ENCODE assay signal across 10 mouse cellular contexts in genomic region chr1:36797481-36797880, GRCm38 (mm10). TPM values are rescaled to one million over a fixed set of nuclear protein-coding genes. Genes with fewer than 3 reads are reported as not detected.
DNase-seq lines count a peak whose midpoint lies in the region; ATAC-seq and TF ChIP-seq lines count a peak whose summit lies in the region.
"Had no signal": no experiment of that assay in that cellular context is flagged by ENCODE, and none has a peak within 500 bp of the region (broad histone marks: within the 10 kb centered on the region; RNA-seq: fewer than 3 reads in every experiment).

No protein-coding gene starts in this region.

- no peak for TF ChIP-seq CTCF in spleen, adult 2 months (IDR thresholded peaks at IDR 0.05; ENCODE audit: extremely low read depth, insufficient read depth, insufficient read length, insufficient replicate concordance)

- no peaks in the 10 kb centered on the region for H3K9me3 ChIP-seq in hindbrain, embryonic 14.5 days (ENCODE audit: control insufficient read depth, low read length)
- H3K9me3 ChIP-seq in kidney, embryonic 14.5 days (ENCODE audit: control insufficient read depth, low read length), result no peaks in the 10 kb centered on the region
- H3K9me3 ChIP-seq in hindbrain, embryonic 10.5 days, result no peaks in the 10 kb centered on the region
- H3K9me3 ChIP-seq: limb, embryonic 12.5 days had no signal

- H3K9ac ChIP-seq in hindbrain, embryonic 14.5 days, result no peak overlapping the region
- H3K9ac ChIP-seq in kidney, embryonic 14.5 days (ENCODE audit: low read depth, low read length), result no peak overlapping the region
- H3K9ac ChIP-seq: limb, embryonic 12.5 days had no signal

- peak overlapping the region; percentile 32; the same call in 1 of the 2 replicates for H3K27ac ChIP-seq in spleen, adult 2 months (ENCODE audit: insufficient read depth, low read length)
- no peak overlapping the region for H3K27ac ChIP-seq in hindbrain, embryonic 14.5 days
- no peak overlapping the region for H3K27ac ChIP-seq in kidney, embryonic 14.5 days (ENCODE audit: low read depth, low read length)
- no peak overlapping the region for H3K27ac ChIP-seq in hindbrain, embryonic 10.5 days
- H3K27ac ChIP-seq: limb, embryonic 12.5 days had no signal

- TF ChIP-seq POLR2A in spleen, adult 2 months (IDR thresholded peaks at IDR 0.05; ENCODE audit: low read depth, low read length), result no peak

- H3K27me3 ChIP-seq in spleen, adult 2 months (ENCODE audit: control insufficient read depth, insufficient read depth, low read length), result no peaks in the 10 kb centered on the region
- H3K27me3 ChIP-seq in hindbrain, embryonic 14.5 days (ENCODE audit: control insufficient read depth, insufficient read depth, low read length), result no peaks in the 10 kb centered on the region
- H3K27me3 ChIP-seq in kidney, embryonic 14.5 days (ENCODE audit: control insufficient read depth, insufficient read depth, low read length), result no peaks in the 10 kb centered on the region
- H3K27me3 ChIP-seq in hindbrain, embryonic 10.5 days (ENCODE audit: insufficient read depth, poor library complexity, severe bottlenecking), result no peaks in the 10 kb centered on the region
- H3K27me3 ChIP-seq: limb, embryonic 12.5 days had no signal

- peaks cover 53% of the 10 kb centered on the region for H3K36me3 ChIP-seq in spleen, adult 2 months (ENCODE audit: control insufficient read depth, insufficient read depth, low read length)
- peaks cover 98% of the 10 kb centered on the region for H3K36me3 ChIP-seq in hindbrain, embryonic 14.5 days (replicated peaks; ENCODE audit: control insufficient read depth, insufficient read depth)
- H3K36me3 ChIP-seq in kidney, embryonic 14.5 days (ENCODE audit: control insufficient read depth, insufficient read depth, low read length), result peaks cover 90% of the 10 kb centered on the region
- H3K36me3 ChIP-seq in hindbrain, embryonic 10.5 days, result peaks cover 96% of the 10 kb centered on the region

- peaks cover 13% of the 10 kb centered on the region; the same call in 1 of the 2 replicates for H3K4me1 ChIP-seq in spleen, adult 2 months (ENCODE audit: control insufficient read depth, insufficient read depth, insufficient read length)
- H3K4me1 ChIP-seq in hindbrain, embryonic 14.5 days (replicated peaks; ENCODE audit: control insufficient read depth, insufficient read depth, low read length), result no peaks in the 10 kb centered on the region
- H3K4me1 ChIP-seq in kidney, embryonic 14.5 days (ENCODE audit: control insufficient read depth, insufficient read depth, low read length), result no peaks in the 10 kb centered on the region
- no peaks in the 10 kb centered on the region for H3K4me1 ChIP-seq in hindbrain, embryonic 10.5 days (replicated peaks)
- H3K4me1 ChIP-seq: limb, embryonic 12.5 days had no signal

- H3K4me3 ChIP-seq in spleen, adult 2 months (ENCODE audit: extremely low read depth, insufficient read depth, insufficient read length), result no peak overlapping the region
- no peak overlapping the region for H3K4me3 ChIP-seq in hindbrain, embryonic 14.5 days (replicated peaks; ENCODE audit: low read length)
- no peak overlapping the region for H3K4me3 ChIP-seq in kidney, embryonic 14.5 days (ENCODE audit: low read length)
- H3K4me3 ChIP-seq in hindbrain, embryonic 10.5 days, result no peak overlapping the region
- H3K4me3 ChIP-seq: limb, embryonic 12.5 days had no signal

- ATAC-seq in hindbrain, embryonic 14.5 days (ENCODE audit: low FRiP score), result no peak
- ATAC-seq in kidney, embryonic 14.5 days (ENCODE audit: low FRiP score, low TSS enrichment), result no peak

- no peak overlapping the region for H3K4me2 ChIP-seq in hindbrain, embryonic 14.5 days (replicated peaks)
- no peak overlapping the region for H3K4me2 ChIP-seq in kidney, embryonic 14.5 days (replicated peaks; ENCODE audit: low read depth, low read length)
- H3K4me2 ChIP-seq: limb, embryonic 12.5 days had no signal

- 16% methylated on average over 10 of the region's 10 CpGs for WGBS in spleen, adult 2 months
- 89% methylated on average over 10 of the region's 10 CpGs for WGBS in hindbrain, embryonic 14.5 days
- 71% methylated on average over 10 of the region's 10 CpGs for WGBS in kidney, embryonic 14.5 days
- 88% methylated on average over 10 of the region's 10 CpGs for WGBS in hindbrain, embryonic 10.5 days

- DNase-seq in T-cell, adult 2 months (ENCODE audit: low spot score), result peak; percentile 74
- peak; percentile 37 to 57 for DNase-seq in frontal cortex, postnatal 10 days (ENCODE audit: low spot score in 2 of 2)
- DNase-seq in left cerebral cortex, adult 8-10 months (ENCODE audit: low spot score in 2 of 2), result peak; percentile 36 to 76
- DNase-seq in spleen, adult 2 months (ENCODE audit: low read depth in 1 of 2, low spot score in 2 of 2), result peak; percentile 48 to 66
- no peak for DNase-seq in hindbrain, embryonic 14.5 days (ENCODE audit: low spot score)
- DNase-seq in cerebellum, adult 9-10 months, result no peak
- DNase-seq in hindbrain, embryonic 10.5 days (ENCODE audit: low spot score), result no peak
- DNase-seq: cerebellum, postnatal 10 days had no signal

RNA-seq across cellular contexts. Expression of gene Zap70, which starts 35.9 kb away (rescaled TPM):
- 1 to 10 TPM in 3 of 4 experiments, under 1 TPM in 1; 0.49 to 2.2 (median 1.5) TPM for total RNA-seq in left cerebral cortex, adult 8-10 months (2022)
- polyA plus RNA-seq in spleen, adult 2 months (2012; rRNA removed), result 40.5 and 59.0 TPM in 2 replicates
- 0.69 and 2.3 TPM in 2 replicates for polyA plus RNA-seq in hindbrain, embryonic 14.5 days (2014; fragmentation: Nextera tagmentation; extraction: Ambion mirVana)
- polyA plus RNA-seq in kidney, embryonic 14.5 days (2014; fragmentation: Nextera tagmentation; extraction: Ambion mirVana), result 0.18 and 0.46 TPM in 2 replicates
- 0.25 and 0.43 TPM in 2 replicates for polyA plus RNA-seq in hindbrain, embryonic 10.5 days (2016; fragmentation: Nextera tagmentation; extraction: Ambion mirVana)

Comparison
In these comparisons a context has a peak if more than half of its experiments do, and no peak if none do; other contexts are left out.
1. DNase-seq: peak in T-cell, adult 2 months (single experiment), frontal cortex, postnatal 10 days (2 of 2), left cerebral cortex, adult 8-10 months (2 of 2) and spleen, adult 2 months (2 of 2); none in hindbrain, embryonic 14.5 days (single experiment), cerebellum, adult 9-10 months (single experiment) and hindbrain, embryonic 10.5 days (single experiment).
2. RNA of gene Zap70, which starts 35.9 kb away (polyA plus RNA-seq): 40.5 to 59.0 TPM in spleen, adult 2 months; 0.69 to 2.3 TPM in hindbrain, embryonic 14.5 days, 0.25 to 0.43 TPM in hindbrain, embryonic 10.5 days and 0.18 to 0.46 TPM in kidney, embryonic 14.5 days; every median in the first group is over 10 times any median in the second.